Mouse (Mus musculus) intestine, embryonic 14.5 days (tissue): ENCODE measurements around the gene Prrg4. TPM values are rescaled to one million over a fixed set of nuclear protein-coding genes. Genes with fewer than 3 reads are reported as not detected.
"Not testable (repeated sequence)": the region's sequence is repeated elsewhere in the genome, so short reads cannot be mapped to it uniquely, and the experiment has no call there.

Source experiments
- ATAC-seq: fragments of 200-750 bp; cut with Nextera tagmentation; replicated peaks from 2 replicates; pipeline ENCODE4 v1.8.0; 2017; ENCODE audit warnings: low read depth, moderate number of reproducible peaks, moderate TSS enrichment, moderate library complexity; ENCODE audit not compliant: low FRiP score, low TSS enrichment
- DNase-seq: peaks from one replicate; pipeline ENCODE4 v3.0.0-alpha.2; 2018; ENCODE audit warnings: low spot score
- H3K27ac ChIP-seq: fragments of 300-500 bp; sonication (generic); 2 replicates; pipeline ENCODE4 v1.5.1; 2014; ENCODE audit warnings: low read depth, mild to moderate bottlenecking, control low read depth
- H3K27me3 ChIP-seq: fragments of 300-500 bp; sonication (generic); replicated peaks from 2 replicates; pipeline ENCODE4 v1.6.1; 2014; ENCODE audit warnings: low read length, control low read depth; ENCODE audit not compliant: control insufficient read depth, insufficient read depth
- H3K36me3 ChIP-seq: fragments of 300-500 bp; sonication (generic); 2 replicates; pipeline ENCODE4 v1.6.1; 2014; ENCODE audit warnings: low read length, control low read depth; ENCODE audit not compliant: control insufficient read depth, insufficient read depth
- H3K4me1 ChIP-seq: fragments of 300-500 bp; sonication (generic); replicated peaks from 2 replicates; pipeline ENCODE4 v1.6.1; 2014; ENCODE audit warnings: low read length, control low read depth, mixed read lengths; ENCODE audit not compliant: control insufficient read depth, insufficient read depth
- H3K4me2 ChIP-seq: fragments of 300-500 bp; sonication (generic); 2 replicates; pipeline ENCODE4 v1.6.1; 2014; ENCODE audit warnings: low read length
- H3K4me3 ChIP-seq: fragments of 300-500 bp; sonication (generic); 2 replicates; pipeline ENCODE4 v1.5.1; 2014; ENCODE audit warnings: low read depth, low read length, control low read depth, mixed read lengths
- H3K9ac ChIP-seq: fragments of 300-500 bp; sonication (generic); 2 replicates; pipeline ENCODE4 v1.6.1; 2014; ENCODE audit warnings: mild to moderate bottlenecking, low read length
- H3K9me3 ChIP-seq: fragments of 300-500 bp; sonication (generic); 2 replicates; pipeline ENCODE4 v1.6.1; 2016; ENCODE audit warnings: low read length, control low read depth; ENCODE audit not compliant: control insufficient read depth
- WGBS: fragments of 180-500 bp; shearing (Covaris S2); extraction: QIAGEN DNeasy Blood & Tissue Kit; methylation state at CpG from one replicate; pipeline ENCODE4 v1.1.7; 2014; 5-methylcytosine and 5-hydroxymethylcytosine counted together
- polyA plus RNA-seq: library from polyadenylated mRNA; unstranded; fragments of >200 nt; fragmentation: Nextera tagmentation; extraction: Ambion mirVana; gene quantifications from 2 replicates; pipeline ENCODE4 v1.2.1, GENCODE M21; 2014

Gene Prrg4
- polyA plus RNA-seq, 1 experiment from 2014 or later: 2.7 TPM

- no peak for ATAC-seq
- Histone ChIP-seq H3K27ac (no peak overlapping the region), H3K4me2 (no peak overlapping the region), H3K36me3 (no peaks in the 10 kb centered on the region), H3K4me1 (no peaks in the 10 kb centered on the region), H3K9ac (no peak overlapping the region), H3K27me3 (no peaks in the 10 kb centered on the region), H3K4me3 (no peak overlapping the region), H3K9me3 (no peaks in the 10 kb centered on the region)
- no peak for DNase-seq
- WGBS: 73% methylated on average over 10 of the region's 10 CpGs
These were observed 10.8 kb upstream of the Prrg4 start for GRCm38 (mm10) chr2:104860426-104860825.

- Histone ChIP-seq H3K36me3 (no peaks in the 10 kb centered on the region), H3K4me1 (no peaks in the 10 kb centered on the region), H3K9me3 (no peaks in the 10 kb centered on the region), H3K4me2 (no peak overlapping the region), H3K27me3 (no peaks in the 10 kb centered on the region), H3K4me3 (no peak overlapping the region), H3K9ac (no peak overlapping the region), H3K27ac (no peak overlapping the region)
- ATAC-seq: peak; percentile 89
- WGBS: 51% methylated on average over 5 of the region's 5 CpGs
- no peak for DNase-seq
These were observed 9.4 kb upstream of the Prrg4 start for GRCm38 (mm10) chr2:104859060-104859459.

- H3K4me1 ChIP-seq, H3K9me3 ChIP-seq, H3K27me3 ChIP-seq, ATAC-seq, H3K36me3 ChIP-seq, H3K27ac ChIP-seq, H3K4me2 ChIP-seq, H3K9ac ChIP-seq, H3K4me3 ChIP-seq, DNase-seq: not testable (repeated sequence)
- WGBS: 93% methylated on average over 3 of the region's 3 CpGs
These were observed 8.4 kb upstream of the Prrg4 start for GRCm38 (mm10) chr2:104858083-104858482.

- Histone ChIP-seq H3K9me3 (no peaks in the 10 kb centered on the region), H3K27ac (no peak overlapping the region), H3K4me3 (no peak overlapping the region), H3K27me3 (no peaks in the 10 kb centered on the region), H3K4me2 (no peak overlapping the region), H3K9ac (no peak overlapping the region), H3K4me1 (no peaks in the 10 kb centered on the region), H3K36me3 (no peaks in the 10 kb centered on the region)
- DNase-seq: peak; percentile 48
- WGBS: 56% methylated on average over 1 of the region's 1 CpGs
- no peak for ATAC-seq
These were observed 6.5 kb upstream of the Prrg4 start for GRCm38 (mm10) chr2:104856218-104856617.

- Histone ChIP-seq H3K9me3 (no peaks in the 10 kb centered on the region), H3K4me3 (no peak overlapping the region), H3K27ac (no peak overlapping the region), H3K36me3 (no peaks in the 10 kb centered on the region), H3K9ac (no peak overlapping the region), H3K27me3 (peaks cover 3% of the 10 kb centered on the region; the same call in 1 of the 2 replicates), H3K4me1 (no peaks in the 10 kb centered on the region), H3K4me2 (no peak overlapping the region)
- ATAC-seq (no peak), DNase-seq (peak; percentile 15)
- WGBS: 46% methylated on average over 3 of the region's 3 CpGs
These were observed 6.1 kb upstream of the Prrg4 start for GRCm38 (mm10) chr2:104855732-104856131.

- no peaks in the 10 kb centered on the region for H3K36me3 ChIP-seq
- no peak overlapping the region for H3K4me2 ChIP-seq
- H3K4me1 ChIP-seq: no peaks in the 10 kb centered on the region
- H3K27ac ChIP-seq: no peak overlapping the region
- H3K9ac ChIP-seq: no peak overlapping the region
- peaks cover 5% of the 10 kb centered on the region; the same call in 1 of the 2 replicates for H3K27me3 ChIP-seq
- ATAC-seq: no peak
- no peak overlapping the region for H3K4me3 ChIP-seq
- DNase-seq: no peak
- no peaks in the 10 kb centered on the region for H3K9me3 ChIP-seq
- 58% methylated on average over 1 of the region's 1 CpGs for WGBS
These were observed 5.2 kb upstream of the Prrg4 start for GRCm38 (mm10) chr2:104854836-104855235.

- DNase-seq: no peak
- no peak for ATAC-seq
- 92% methylated on average over 7 of the region's 7 CpGs for WGBS
- Histone ChIP-seq H3K9ac (no peak overlapping the region), H3K27ac (no peak overlapping the region), H3K27me3 (peaks cover 12% of the 10 kb centered on the region; the same call in 1 of the 2 replicates), H3K4me3 (no peak overlapping the region), H3K4me1 (0 out of 2 replicates have a peak, but pooled peaks cover 6% of the 10 kb centered on the region), H3K4me2 (no peak overlapping the region), H3K36me3 (no peaks in the 10 kb centered on the region), H3K9me3 (no peaks in the 10 kb centered on the region)
These were observed 2.9 kb upstream of the Prrg4 start for GRCm38 (mm10) chr2:104852546-104852945.

GRCm38 (mm10) chr2:104851686-104852085 is 2.0 kb upstream of the Prrg4 start:
- Histone ChIP-seq H3K27ac (no peak overlapping the region), H3K4me1 (0 out of 2 replicates have a peak, but pooled peaks cover 6% of the 10 kb centered on the region), H3K4me2 (no peak overlapping the region), H3K4me3 (no peak overlapping the region), H3K9me3 (no peaks in the 10 kb centered on the region), H3K36me3 (no peaks in the 10 kb centered on the region), H3K9ac (no peak overlapping the region), H3K27me3 (peaks cover 12% of the 10 kb centered on the region; the same call in 1 of the 2 replicates)
- WGBS: 41% methylated on average over 5 of the region's 5 CpGs
- DNase-seq (no peak), ATAC-seq (no peak)

- Histone ChIP-seq H3K4me1 (0 out of 2 replicates have a peak, but pooled peaks cover 6% of the 10 kb centered on the region), H3K4me2 (peak overlapping the region; percentile 98), H3K9me3 (no peaks in the 10 kb centered on the region), H3K36me3 (no peaks in the 10 kb centered on the region), H3K4me3 (peak overlapping the region; percentile 52), H3K27me3 (peaks cover 12% of the 10 kb centered on the region; the same call in 1 of the 2 replicates), H3K27ac (no peak overlapping the region), H3K9ac (no peak overlapping the region; the same call in 1 of the 2 replicates)
- DNase-seq: no peak
- WGBS: 53% methylated on average over 3 of the region's 3 CpGs
- no peak for ATAC-seq
These were observed 299 bp upstream of the Prrg4 start for GRCm38 (mm10) chr2:104849991-104850359.
